Mouse (Mus musculus): ENCODE data around the gene 9230104L09Rik. TPM values are rescaled to one million over a fixed set of nuclear protein-coding genes. Genes with fewer than 3 reads are reported as not detected.

9230104L09Rik gene
- total and polyA plus RNA-seq, 2 experiments from 2014 or later: 0.67 TPM; not detected in 1

GRCm38 (mm10) chr2:148874617-148875334, 9.9 kb upstream of the 9230104L09Rik start:
- Histone ChIP-seq H3K9me3 (ENCODE audit: low read length) (no peaks in the 10 kb centered on the region), H3K36me3 (ENCODE audit: insufficient read depth) (peaks cover 17% of the 10 kb centered on the region), H3K27me3 (ENCODE audit: insufficient read depth, low read length) (no peaks in the 10 kb centered on the region), H3K9ac (peak overlapping the region; percentile 95), H3K4me2 (ENCODE audit: low read depth) (peak overlapping the region; percentile 65), H3K4me3 (ENCODE audit: low read depth, low read length) (peak overlapping the region; percentile 93), H3K27ac (ENCODE audit: low read depth, low read length) (peak overlapping the region; percentile 89), H3K4me1 (ENCODE audit: insufficient read depth) (peaks cover 26% of the 10 kb centered on the region)
- DNase-seq (peak; percentile 62), ATAC-seq (peak; percentile 64)
- no peak for TF ChIP-seq CTCF (IDR thresholded peaks at IDR 0.05; ENCODE audit: low read depth)
- under 1% methylated on average over 34 of the region's 34 CpGs for WGBS

- Histone ChIP-seq H3K4me1 (ENCODE audit: insufficient read depth) (peaks cover 26% of the 10 kb centered on the region), H3K4me2 (ENCODE audit: low read depth) (peak overlapping the region; percentile 65), H3K27me3 (ENCODE audit: insufficient read depth, low read length) (no peaks in the 10 kb centered on the region), H3K36me3 (ENCODE audit: insufficient read depth) (peaks cover 17% of the 10 kb centered on the region), H3K9me3 (ENCODE audit: low read length) (no peaks in the 10 kb centered on the region), H3K9ac (peak overlapping the region; percentile 95), H3K27ac (ENCODE audit: low read depth, low read length) (peak overlapping the region; percentile 3; the same call in 1 of the 2 replicates), H3K4me3 (ENCODE audit: low read depth, low read length) (peak overlapping the region; percentile 93)
- no peak for TF ChIP-seq CTCF (IDR thresholded peaks at IDR 0.05; ENCODE audit: low read depth)
- ATAC-seq: peak; percentile 8; the same call in 1 of the 2 replicates
- 35% methylated on average over 3 of the region's 3 CpGs for WGBS
- no peak for DNase-seq
Measured at GRCm38 (mm10) chr2:148874224-148874616, 9.4 kb upstream of the 9230104L09Rik start.

GRCm38 (mm10) chr2:148872860-148873259, 8.0 kb upstream of the 9230104L09Rik start:
- peaks cover 17% of the 10 kb centered on the region for H3K36me3 ChIP-seq (ENCODE audit: insufficient read depth)
- peak overlapping the region; percentile 93 for H3K4me3 ChIP-seq (ENCODE audit: low read depth, low read length)
- ATAC-seq: no peak
- DNase-seq: no peak
- WGBS: 70% methylated on average over 4 of the region's 4 CpGs
- no peak for TF ChIP-seq CTCF (IDR thresholded peaks at IDR 0.05; ENCODE audit: low read depth)
- H3K27me3 ChIP-seq (ENCODE audit: insufficient read depth, low read length): no peaks in the 10 kb centered on the region
- H3K27ac ChIP-seq (ENCODE audit: low read depth, low read length): peak overlapping the region; percentile 29; the same call in 1 of the 2 replicates
- no peaks in the 10 kb centered on the region for H3K9me3 ChIP-seq (ENCODE audit: low read length)
- H3K4me1 ChIP-seq (ENCODE audit: insufficient read depth): peaks cover 26% of the 10 kb centered on the region
- H3K9ac ChIP-seq: peak overlapping the region; percentile 95; the same call in 1 of the 2 replicates
- H3K4me2 ChIP-seq (ENCODE audit: low read depth): peak overlapping the region; percentile 65

GRCm38 (mm10) chr2:148870526-148870925, 5.7 kb upstream of the 9230104L09Rik start:
- Histone ChIP-seq H3K4me2 (ENCODE audit: low read depth) (no peak overlapping the region), H3K9me3 (ENCODE audit: low read length) (no peaks in the 10 kb centered on the region), H3K9ac (no peak overlapping the region), H3K4me1 (ENCODE audit: insufficient read depth) (peaks cover 21% of the 10 kb centered on the region), H3K27me3 (ENCODE audit: insufficient read depth, low read length) (no peaks in the 10 kb centered on the region), H3K36me3 (ENCODE audit: insufficient read depth) (peaks cover 17% of the 10 kb centered on the region), H3K27ac (ENCODE audit: low read depth, low read length) (no peak overlapping the region), H3K4me3 (ENCODE audit: low read depth, low read length) (no peak overlapping the region)
- no peak for TF ChIP-seq CTCF (IDR thresholded peaks at IDR 0.05; ENCODE audit: low read depth)
- WGBS: 92% methylated on average over 3 of the region's 3 CpGs
- ATAC-seq (no peak), DNase-seq (no peak)

- H3K27me3 ChIP-seq (ENCODE audit: insufficient read depth, low read length): no peaks in the 10 kb centered on the region
- no peaks in the 10 kb centered on the region for H3K9me3 ChIP-seq (ENCODE audit: low read length)
- H3K27ac ChIP-seq (ENCODE audit: low read depth, low read length): no peak overlapping the region
- DNase-seq: no peak
- no peak overlapping the region for H3K9ac ChIP-seq
- TF ChIP-seq CTCF (IDR thresholded peaks at IDR 0.05; ENCODE audit: low read depth): no peak
- peaks cover 17% of the 10 kb centered on the region for H3K36me3 ChIP-seq (ENCODE audit: insufficient read depth)
- H3K4me2 ChIP-seq (ENCODE audit: low read depth): no peak overlapping the region
- no peak for ATAC-seq
- peaks cover 18% of the 10 kb centered on the region for H3K4me1 ChIP-seq (ENCODE audit: insufficient read depth)
- 75% methylated on average over 1 of the region's 1 CpGs for WGBS
- H3K4me3 ChIP-seq (ENCODE audit: low read depth, low read length): no peak overlapping the region
Measured at GRCm38 (mm10) chr2:148868959-148869358, 4.1 kb upstream of the 9230104L09Rik start.

- no peak overlapping the region for H3K4me2 ChIP-seq (ENCODE audit: low read depth)
- H3K27ac ChIP-seq (ENCODE audit: low read depth, low read length): no peak overlapping the region; the same call in 1 of the 2 replicates
- TF ChIP-seq CTCF (IDR thresholded peaks at IDR 0.05; ENCODE audit: low read depth): no peak
- no peaks in the 10 kb centered on the region for H3K27me3 ChIP-seq (ENCODE audit: insufficient read depth, low read length)
- DNase-seq: no peak
- no peaks in the 10 kb centered on the region for H3K36me3 ChIP-seq (ENCODE audit: insufficient read depth)
- ATAC-seq: no peak
- no peak overlapping the region for H3K9ac ChIP-seq
- H3K9me3 ChIP-seq (ENCODE audit: low read length): no peaks in the 10 kb centered on the region
- no peak overlapping the region for H3K4me3 ChIP-seq (ENCODE audit: low read depth, low read length)
- H3K4me1 ChIP-seq (ENCODE audit: insufficient read depth): no peaks in the 10 kb centered on the region
Measured at GRCm38 (mm10) chr2:148861693-148862092, 3.1 kb downstream of the 9230104L09Rik start.

- H3K36me3 ChIP-seq (ENCODE audit: insufficient read depth): no peaks in the 10 kb centered on the region
- H3K9me3 ChIP-seq (ENCODE audit: low read length): no peaks in the 10 kb centered on the region
- DNase-seq (no peak), ATAC-seq (no peak)
- H3K4me1 ChIP-seq (ENCODE audit: insufficient read depth): no peaks in the 10 kb centered on the region
- WGBS: 58% methylated on average over 4 of the region's 4 CpGs
- no peaks in the 10 kb centered on the region for H3K27me3 ChIP-seq (ENCODE audit: insufficient read depth, low read length)
- peak overlapping the region; percentile 29; the same call in 1 of the 2 replicates for H3K27ac ChIP-seq (ENCODE audit: low read depth, low read length)
- no peak for TF ChIP-seq CTCF (IDR thresholded peaks at IDR 0.05; ENCODE audit: low read depth)
- H3K9ac ChIP-seq: no peak overlapping the region
- H3K4me3 ChIP-seq (ENCODE audit: low read depth, low read length): no peak overlapping the region
- no peak overlapping the region for H3K4me2 ChIP-seq (ENCODE audit: low read depth)
Measured at GRCm38 (mm10) chr2:148860993-148861392, 3.8 kb downstream of the 9230104L09Rik start.

Measured in forebrain, postnatal 0 days (tissue).